Comparison of ENCODE assay signal across 8 mouse cellular contexts in the genomic region with DNA sequence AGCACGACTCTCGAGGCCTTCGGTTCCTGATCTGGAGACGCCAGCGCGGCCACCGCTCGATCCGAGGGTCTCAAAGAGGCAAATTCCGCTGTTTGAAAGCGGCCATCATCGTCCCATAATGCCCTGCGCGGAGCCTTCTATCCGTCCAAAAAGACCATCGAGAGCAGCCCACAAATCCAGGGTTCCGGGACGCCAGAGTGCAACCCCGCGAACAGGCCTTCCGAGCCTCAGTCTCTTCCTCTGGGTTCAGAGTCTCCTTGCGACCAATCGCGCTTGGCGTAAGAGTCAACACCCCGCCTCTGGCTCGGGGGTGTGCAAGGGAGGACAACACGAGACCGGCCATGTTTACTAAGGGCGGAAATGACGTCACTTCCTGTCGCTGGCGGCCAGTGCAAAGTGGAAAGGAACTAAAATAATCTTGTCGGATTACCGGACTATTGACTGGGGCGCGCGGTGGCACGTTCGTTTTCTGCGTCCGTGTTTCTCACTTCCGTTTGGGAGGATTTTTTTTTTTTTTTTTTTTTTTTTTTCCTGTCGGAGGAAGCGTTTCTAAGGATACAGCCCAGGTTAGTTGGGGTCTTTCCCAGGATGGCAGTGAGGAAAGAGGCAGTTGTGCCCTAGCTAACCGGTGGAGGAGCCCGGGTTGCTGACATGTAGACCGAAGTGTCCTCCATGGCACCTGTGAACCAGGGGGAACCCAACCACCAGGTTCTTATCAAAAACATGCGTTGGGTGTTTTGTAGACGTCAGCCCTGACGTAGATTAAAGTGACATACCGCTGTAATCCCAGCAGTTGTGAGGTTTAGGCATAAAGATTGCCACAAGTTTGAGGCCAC. TPM values are rescaled to one million over a fixed set of nuclear protein-coding genes. Genes with fewer than 3 reads are reported as not detected.
DNase-seq lines count a peak whose midpoint lies in the region; ATAC-seq and TF ChIP-seq lines count a peak whose summit lies in the region.

TSS of gene Dhx38 (minus strand) at position 364 of the 836 bp plus-strand sequence.
TSS of gene Txnl4b (plus strand) at position 395 of the 836 bp plus-strand sequence.

- under 1% methylated on average over 52 of the region's 52 CpGs for WGBS in forebrain, embryonic 13.5 days
- under 1% methylated on average over 52 of the region's 52 CpGs for WGBS in large intestine, adult 2 months
- under 1% methylated on average over 52 of the region's 52 CpGs for WGBS in liver, postnatal 0 days (ENCODE audit: insufficient replicate concordance)
- under 1% methylated on average over 52 of the region's 52 CpGs for WGBS in neural tube, embryonic 14.5 days

- no peak for TF ChIP-seq CTCF in ES-Bruce4 (IDR thresholded peaks at IDR 0.05; ENCODE audit: low read depth, low read length)
- TF ChIP-seq CTCF in liver, postnatal 0 days (IDR thresholded peaks at IDR 0.05; ENCODE audit: low read depth), result no peak

- 0 out of 2 replicates have a peak, but pooled peaks have one; percentile 33 for TF ChIP-seq EP300 in ES-Bruce4 (IDR thresholded peaks at IDR 0.05; ENCODE audit: insufficient read depth, low read depth, low read length)
- peak; percentile 76 for TF ChIP-seq EP300 in liver, postnatal 0 days (IDR thresholded peaks at IDR 0.05; ENCODE audit: low read depth)

- peak within 1 kb of the TSS; percentile 73 for H3K27ac ChIP-seq in ES-Bruce4 (ENCODE audit: insufficient read depth, low read length)
- H3K27ac ChIP-seq in forebrain, embryonic 13.5 days, result peak within 1 kb of the TSS; percentile 93
- peak within 1 kb of the TSS; percentile 99 for H3K27ac ChIP-seq in liver, postnatal 0 days (ENCODE audit: low read depth)
- peak within 1 kb of the TSS; percentile 88 for H3K27ac ChIP-seq in neural tube, embryonic 14.5 days (ENCODE audit: low read depth, low read length)

- H3K27me3 ChIP-seq in ES-Bruce4 (ENCODE audit: control insufficient read depth, insufficient read depth, low read length, poor library complexity, severe bottlenecking), result no peaks in the 10 kb centered on the region
- no peaks in the 10 kb centered on the region for H3K27me3 ChIP-seq in forebrain, embryonic 13.5 days
- H3K27me3 ChIP-seq in liver, postnatal 0 days (ENCODE audit: insufficient read depth, low read length), result no peaks in the 10 kb centered on the region
- no peaks in the 10 kb centered on the region for H3K27me3 ChIP-seq in neural tube, embryonic 14.5 days (ENCODE audit: control insufficient read depth, insufficient read depth, low read length)

- no peaks in the 10 kb centered on the region for H3K4me1 ChIP-seq in ES-Bruce4 (ENCODE audit: control insufficient read depth, insufficient read depth, low read length)
- H3K4me1 ChIP-seq in forebrain, embryonic 13.5 days, result peaks cover 19% of the 10 kb centered on the region
- H3K4me1 ChIP-seq in liver, postnatal 0 days (ENCODE audit: insufficient read depth), result peaks cover 18% of the 10 kb centered on the region
- peaks cover 13% of the 10 kb centered on the region for H3K4me1 ChIP-seq in neural tube, embryonic 14.5 days (ENCODE audit: control insufficient read depth, insufficient read depth, low read length)

- H3K9ac ChIP-seq in ES-Bruce4 (ENCODE audit: low read depth, poor library complexity, severe bottlenecking), result peak within 1 kb of the TSS; percentile 97
- H3K9ac ChIP-seq in forebrain, embryonic 13.5 days, result peak within 1 kb of the TSS; percentile 92
- H3K9ac ChIP-seq in liver, postnatal 0 days (replicated peaks), result peak within 1 kb of the TSS; percentile 88
- peak within 1 kb of the TSS; percentile 94 for H3K9ac ChIP-seq in neural tube, embryonic 14.5 days (replicated peaks; ENCODE audit: low read depth, low read length)

- H3K4me3 ChIP-seq in ES-Bruce4 (ENCODE audit: low read depth, low read length), result peak within 1 kb of the TSS; percentile 93
- H3K4me3 ChIP-seq in forebrain, embryonic 13.5 days, result peak within 1 kb of the TSS; percentile 92
- peak within 1 kb of the TSS; percentile 97 for H3K4me3 ChIP-seq in liver, postnatal 0 days (ENCODE audit: low read depth, low read length)
- peak within 1 kb of the TSS; percentile 89 for H3K4me3 ChIP-seq in neural tube, embryonic 14.5 days (ENCODE audit: low read depth, low read length)

- H3K4me2 ChIP-seq in forebrain, embryonic 13.5 days, result peak within 1 kb of the TSS; percentile 88
- peak within 1 kb of the TSS; percentile 87 for H3K4me2 ChIP-seq in liver, postnatal 0 days (ENCODE audit: low read depth, low read length)
- peak within 1 kb of the TSS; percentile 93 for H3K4me2 ChIP-seq in neural tube, embryonic 14.5 days (ENCODE audit: low read depth, low read length)

- peak; percentile 99 to 100 for DNase-seq in heart, postnatal 10 days
- peak; percentile 100 for DNase-seq in large intestine, adult 2 months (ENCODE audit: low read depth, low spot score)
- peak; percentile 97 for DNase-seq in liver, postnatal 0 days
- peak; percentile 97 for DNase-seq in testis, postnatal 10 days (ENCODE audit: low spot score)

- no peaks in the 10 kb centered on the region for H3K9me3 ChIP-seq in ES-Bruce4 (replicated peaks; ENCODE audit: control insufficient read depth, insufficient read depth, low read length, poor library complexity, severe bottlenecking)
- no peaks in the 10 kb centered on the region for H3K9me3 ChIP-seq in forebrain, embryonic 13.5 days (replicated peaks)
- H3K9me3 ChIP-seq in liver, postnatal 0 days (ENCODE audit: low read length), result no peaks in the 10 kb centered on the region
- no peaks in the 10 kb centered on the region for H3K9me3 ChIP-seq in neural tube, embryonic 14.5 days (ENCODE audit: control insufficient read depth, low read length)

- peak; percentile 99 for ATAC-seq in cerebellum, adult (ENCODE audit: insufficient number of reproducible peaks, low FRiP score, low TSS enrichment)
- peak; percentile 100 for ATAC-seq in forebrain, embryonic 13.5 days
- ATAC-seq in liver, postnatal 0 days, result peak; percentile 98
- peak; percentile 100 for ATAC-seq in neural tube, embryonic 14.5 days (ENCODE audit: low read depth)

- H3K36me3 ChIP-seq in ES-Bruce4 (ENCODE audit: control insufficient read depth, insufficient read depth, low read length, poor library complexity, severe bottlenecking), result peaks cover 15% of the 10 kb centered on the region
- peaks cover 32% of the 10 kb centered on the region for H3K36me3 ChIP-seq in forebrain, embryonic 13.5 days (ENCODE audit: poor library complexity, severe bottlenecking)
- H3K36me3 ChIP-seq in liver, postnatal 0 days (replicated peaks; ENCODE audit: insufficient read depth, low read length), result peaks cover 29% of the 10 kb centered on the region
- peaks cover 9% of the 10 kb centered on the region for H3K36me3 ChIP-seq in neural tube, embryonic 14.5 days (ENCODE audit: control insufficient read depth, insufficient read depth, low read length)

- intact Hi-C loops in heart, postnatal 10 days (cut with DNase I), result loop anchor here (2.0 to 10.0 kb wide), 3 partner anchors 43 to 1981 kb away; partner anchors contain the start of genes Ap1g1, Dhodh and Psmd7

- no peak for TF ChIP-seq POLR2A in ES-Bruce4 (IDR thresholded peaks at IDR 0.05; ENCODE audit: insufficient read depth, low read length)

RNA-seq across cellular contexts. Expression of gene Dhx38, which starts in this region (rescaled TPM):
- polyA plus RNA-seq in ES-Bruce4 (2011; ENCODE audit: insufficient read depth, insufficient read length, low read depth, missing spikeins), result 32.5 and 36.3 TPM in 2 replicates
- polyA plus RNA-seq in forebrain, embryonic 13.5 days (2015; fragmentation: Nextera tagmentation; extraction: Ambion mirVana), result 23.3 and 26.0 TPM in 2 replicates
- 10 to 100 TPM; 18.0 to 18.6 TPM for total RNA-seq in heart, postnatal 10 days (2021)
- polyA plus RNA-seq in large intestine, adult 2 months (2012; rRNA removed), result 16.6 and 19.7 TPM in 2 replicates
- polyA plus RNA-seq in liver, postnatal 0 days (2015; fragmentation: Nextera tagmentation; extraction: Ambion mirVana), result 4.8 and 5.6 TPM in 2 replicates
- polyA plus RNA-seq in neural tube, embryonic 14.5 days (2014; fragmentation: Nextera tagmentation; extraction: Ambion mirVana), result 12.1 and 16.3 TPM in 2 replicates

RNA-seq across cellular contexts. Expression of gene Txnl4b, which starts in this region (rescaled TPM):
- polyA plus RNA-seq in ES-Bruce4 (2011; ENCODE audit: insufficient read depth, insufficient read length, low read depth, missing spikeins), result 7.5 and 10.5 TPM in 2 replicates
- 28.1 and 29.8 TPM in 2 replicates for polyA plus RNA-seq in forebrain, embryonic 13.5 days (2015; fragmentation: Nextera tagmentation; extraction: Ambion mirVana)
- 1 to 10 TPM; 5.3 to 6.9 TPM for total RNA-seq in heart, postnatal 10 days (2021)
- polyA plus RNA-seq in large intestine, adult 2 months (2012; rRNA removed), result 4.8 and 5.8 TPM in 2 replicates
- 10.5 and 11.4 TPM in 2 replicates for polyA plus RNA-seq in liver, postnatal 0 days (2015; fragmentation: Nextera tagmentation; extraction: Ambion mirVana)
- polyA plus RNA-seq in neural tube, embryonic 14.5 days (2014; fragmentation: Nextera tagmentation; extraction: Ambion mirVana), result 31.9 TPM in 2 replicates

Comparison
In these comparisons a context has a peak if more than half of its experiments do, and no peak if none do; other contexts are left out.
1. Peak in every context shown above with its lines: DNase-seq, ATAC-seq, H3K4me3 ChIP-seq and H3K27ac ChIP-seq.